Mouse (Mus musculus) R1 (cell line): ENCODE data around the gene Rabgef1.

ENCODE experiments used
- DNase-seq: peaks from one replicate; pipeline ENCODE4 v3.0.0-alpha.2; 2018; ENCODE audit warnings: low read depth, low spot score

Rabgef1 gene

GRCm38 (mm10) chr5:130171956-130172601 lies 481 bp downstream of the Rabgef1 start:
- DNase-seq: peak; percentile 57

- DNase-seq: no peak
Measured at GRCm38 (mm10) chr5:130173012-130173411, 1.4 kb downstream of the Rabgef1 start.

GRCm38 (mm10) chr5:130177871-130178270 lies 6.3 kb downstream of the Rabgef1 start:
- DNase-seq: no peak

GRCm38 (mm10) chr5:130180362-130180761 lies 8.8 kb downstream of the Rabgef1 start:
- peak; percentile 62 for DNase-seq

GRCm38 (mm10) chr5:130181740-130182540 lies 10.3 kb downstream of the Rabgef1 start:
- DNase-seq: no peak

- DNase-seq: no peak
Measured at GRCm38 (mm10) chr5:130182541-130182821, 10.9 kb downstream of the Rabgef1 start.

- DNase-seq: no peak
Measured at GRCm38 (mm10) chr5:130184193-130184856, 12.7 kb downstream of the Rabgef1 start.

GRCm38 (mm10) chr5:130185312-130185711 lies 13.7 kb downstream of the Rabgef1 start:
- DNase-seq: no peak

- peak; percentile 86 for DNase-seq
Measured at GRCm38 (mm10) chr5:130187383-130187782, 15.8 kb downstream of the Rabgef1 start.

GRCm38 (mm10) chr5:130190909-130191308 lies 19.3 kb downstream of the Rabgef1 start:
- no peak for DNase-seq

- no peak for DNase-seq
Measured at GRCm38 (mm10) chr5:130191865-130192264, 20.3 kb downstream of the Rabgef1 start.

GRCm38 (mm10) chr5:130192356-130192944 lies 20.9 kb downstream of the Rabgef1 start:
- no peak for DNase-seq

- DNase-seq: no peak
Measured at GRCm38 (mm10) chr5:130193760-130194159, 22.2 kb downstream of the Rabgef1 start.

- no peak for DNase-seq
Measured at GRCm38 (mm10) chr5:130196307-130196706, 24.7 kb downstream of the Rabgef1 start.

GRCm38 (mm10) chr5:130197454-130197853 lies 25.9 kb downstream of the Rabgef1 start:
- no peak for DNase-seq

- no peak for DNase-seq
Measured at GRCm38 (mm10) chr5:130197981-130198380, 26.4 kb downstream of the Rabgef1 start.

- no peak for DNase-seq
Measured at GRCm38 (mm10) chr5:130200233-130201029, 28.8 kb downstream of the Rabgef1 start.

GRCm38 (mm10) chr5:130203948-130204347 lies 32.4 kb downstream of the Rabgef1 start:
- DNase-seq: no peak

GRCm38 (mm10) chr5:130204560-130204959 lies 33.0 kb downstream of the Rabgef1 start:
- DNase-seq: no peak

GRCm38 (mm10) chr5:130205441-130206023 lies 33.9 kb downstream of the Rabgef1 start:
- DNase-seq: no peak

- no peak for DNase-seq
Measured at GRCm38 (mm10) chr5:130207299-130207698, 35.7 kb downstream of the Rabgef1 start.
